Mouse (Mus musculus): ENCODE measurements around the gene Enthd1.

DNA sequence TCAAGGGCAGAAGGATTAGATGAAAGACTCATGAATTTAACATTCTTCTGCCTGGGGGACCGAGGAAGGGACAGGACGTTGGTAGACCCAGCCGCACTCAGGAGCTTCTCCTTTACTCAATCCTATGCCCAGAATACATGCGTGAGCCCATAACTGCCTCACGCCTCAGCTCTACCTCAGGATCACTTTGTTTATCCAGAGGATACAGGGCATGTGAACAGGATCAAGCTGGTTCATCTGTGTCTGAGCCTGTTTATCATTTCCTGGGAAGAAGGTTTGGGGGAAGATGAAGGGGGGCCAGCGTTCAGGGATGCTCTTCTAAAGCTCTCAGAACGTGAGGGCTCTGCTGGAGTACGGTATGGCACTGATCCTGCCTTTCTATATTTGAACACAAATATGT, 82.6 kb downstream of the Enthd1 start:
- TF ChIP-seq GATA1 (IDR thresholded peaks at IDR 0.05; ENCODE audit: low read length) (no peak), TAL1 (IDR thresholded peaks at IDR 0.05; ENCODE audit: low read length) (no peak)

Measured in erythroblast, embryonic 14.5 days (primary cell).